Mouse (Mus musculus): Measurements from ENCODE around the gene Vmn2r18. TPM values are rescaled to one million over a fixed set of nuclear protein-coding genes. Genes with fewer than 3 reads are reported as not detected.

Vmn2r18 gene
- total RNA-seq (2015; ENCODE audit: low replicate concordance) (not detected in 2 replicates), total RNA-seq (2017; ENCODE audit: low replicate concordance) (not detected in 2 replicates)

- no peak for ATAC-seq (replicated peaks; ENCODE audit: low FRiP score, poor library complexity, severe bottlenecking)
Measured at GRCm38 (mm10) chr5:151605921-151606320, at the start of gene Vmn2r18. Gene Vmn2r18, minus strand, starts transcription at chr5:151606021.

- peak; percentile 0; the same call in 1 of the 2 replicates for ATAC-seq (replicated peaks; ENCODE audit: low FRiP score, poor library complexity, severe bottlenecking)
Measured at GRCm38 (mm10) chr5:151651411-151651784, 45.6 kb upstream of the Vmn2r18 start.

- peak; percentile 99 for ATAC-seq (replicated peaks; ENCODE audit: low FRiP score, poor library complexity, severe bottlenecking)
Measured at GRCm38 (mm10) chr5:151650700-151651410, 45.0 kb upstream of the Vmn2r18 start, which contains the start of gene Rfc3. Gene Rfc3, minus strand, starts transcription at chr5:151651242.

DNA sequence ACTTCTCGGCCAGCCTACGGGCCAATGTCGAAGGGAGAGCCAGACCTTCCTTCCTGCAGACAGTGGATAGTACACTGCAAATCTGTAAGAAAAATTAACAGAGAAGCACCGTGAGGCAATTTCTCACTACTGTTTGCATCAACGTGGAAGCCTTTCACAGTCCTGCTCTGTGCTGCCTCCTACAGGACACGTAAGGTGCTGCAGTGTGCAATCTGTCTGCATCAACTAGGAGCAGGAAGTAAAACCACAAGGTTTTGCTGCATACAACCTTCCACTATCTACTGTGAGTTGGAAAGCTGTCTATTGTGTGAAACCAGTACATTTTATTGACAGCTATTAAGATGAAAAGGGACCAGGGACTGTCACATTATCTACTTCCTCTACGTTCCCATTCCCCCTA lies 39.0 kb upstream of the Vmn2r18 start:
- peak; percentile 61; the same call in 1 of the 2 replicates for ATAC-seq (replicated peaks; ENCODE audit: low FRiP score, poor library complexity, severe bottlenecking)

- no peak for ATAC-seq (replicated peaks; ENCODE audit: low FRiP score, poor library complexity, severe bottlenecking)
Measured at GRCm38 (mm10) chr5:151642867-151643266, 37.0 kb upstream of the Vmn2r18 start.

DNA sequence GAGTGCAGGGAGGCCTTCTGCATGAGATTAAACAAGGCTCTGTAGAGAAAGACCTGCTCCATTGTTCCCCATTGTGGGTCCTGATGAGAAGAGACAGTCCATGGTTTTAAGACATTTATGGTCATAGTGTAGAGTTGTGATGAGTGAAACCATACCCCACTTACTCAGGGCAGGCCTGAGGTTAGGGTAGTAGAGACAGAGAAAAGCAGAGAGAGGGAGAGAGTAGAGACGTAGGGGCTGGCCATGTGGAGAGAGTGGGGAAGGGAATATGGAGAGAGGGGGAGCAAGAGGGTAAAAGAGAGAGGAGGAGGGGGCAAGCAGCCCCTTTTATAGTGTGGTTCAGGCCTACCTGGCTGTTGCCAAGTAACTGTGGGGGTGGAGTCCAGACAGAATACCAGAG lies 36.3 kb upstream of the Vmn2r18 start:
- no peak for ATAC-seq (replicated peaks; ENCODE audit: low FRiP score, poor library complexity, severe bottlenecking)

DNA sequence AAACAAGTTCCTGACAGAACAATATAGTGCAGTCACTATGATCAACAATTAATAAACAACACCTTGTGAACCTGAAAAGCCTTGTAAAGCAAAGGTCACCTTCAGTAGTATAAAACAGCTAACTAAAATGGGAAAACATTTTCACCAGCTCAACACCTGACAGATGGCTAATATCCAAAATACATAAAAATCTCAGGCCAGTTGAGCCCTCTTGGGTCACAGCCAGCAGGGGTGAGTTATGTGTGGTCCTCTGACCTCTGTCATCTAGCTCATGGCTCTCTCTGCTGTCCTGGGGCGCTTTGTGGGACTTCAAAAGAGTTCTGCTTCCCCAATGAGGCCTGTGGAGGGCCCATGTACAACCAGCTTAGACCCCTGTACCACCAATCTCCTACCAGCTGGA lies 4.1 kb downstream of the Vmn2r18 start:
- ATAC-seq (replicated peaks; ENCODE audit: low FRiP score, poor library complexity, severe bottlenecking): no peak

Other genes with a start within 250 kb of the Vmn2r18 start
- not detected in 2 replicates for gene Gm42906, start 177.9 kb downstream of the Vmn2r18 start, total RNA-seq (2015; ENCODE audit: low replicate concordance)
- not detected in 2 replicates for gene Gm42906, start 177.9 kb downstream of the Vmn2r18 start, total RNA-seq (2017; ENCODE audit: low replicate concordance)
- 64.9 and 83.8 TPM in 2 replicates for gene Rfc3, start 45.2 kb upstream of the Vmn2r18 start, total RNA-seq (2015; ENCODE audit: low replicate concordance)
- 20.4 and 32.7 TPM in 2 replicates for gene Rfc3, start 45.2 kb upstream of the Vmn2r18 start, total RNA-seq (2017; ENCODE audit: low replicate concordance)